Mouse (Mus musculus): ENCODE measurements around the gene Scnn1a. TPM values are rescaled to one million over a fixed set of nuclear protein-coding genes. Genes with fewer than 3 reads are reported as not detected.

Scnn1a gene
- total RNA-seq, 2 experiments from 2014 or later: 2.4 to 2.9 TPM

GRCm38 (mm10) chr6:125380372-125381360 is 60.2 kb downstream of the Scnn1a start, which contains the start of gene Plekhg6:
TSS of gene Plekhg6 (minus strand) at chr6:125380793.
- DNase-seq (ENCODE audit: low spot score in 2 of 2): no peak
- intact Hi-C loops (cut with DNase I): no loop called here

- intact Hi-C loops (cut with DNase I): no loop called here
- DNase-seq (ENCODE audit: low spot score in 2 of 2): no peak
Observed at GRCm38 (mm10) chr6:125382024-125382423, 61.6 kb downstream of the Scnn1a start.

GRCm38 (mm10) chr6:125385066-125385974 is 64.9 kb downstream of the Scnn1a start:
- intact Hi-C loops (cut with DNase I): no loop called here

GRCm38 (mm10) chr6:125386080-125386479 is 65.6 kb downstream of the Scnn1a start:
- DNase-seq (ENCODE audit: low spot score in 2 of 2): no peak
- intact Hi-C loops (cut with DNase I): no loop called here

More at GRCm38 (mm10) chr6:125385066-125385974, 64.9 kb downstream of the Scnn1a start:
- no peak for DNase-seq (ENCODE audit: low spot score in 2 of 2)

GRCm38 (mm10) chr6:125389853-125390252 is 69.4 kb downstream of the Scnn1a start:
- DNase-seq (ENCODE audit: low spot score in 2 of 2): no peak

More at GRCm38 (mm10) chr6:125389853-125390252, 69.4 kb downstream of the Scnn1a start:
- intact Hi-C loops (cut with DNase I): no loop called here

Other genes with a start within 250 kb of the Scnn1a start
- gene Chd4, start 224.7 kb upstream of the Scnn1a start, total RNA-seq (2021): 100 to 1,000 TPM; 153 to 166 TPM
- gene Nop2, start 188.8 kb upstream of the Scnn1a start, total RNA-seq (2021): 10 to 100 TPM; 26.4 to 26.6 TPM
- gene Iffo1, start 175.4 kb upstream of the Scnn1a start, total RNA-seq (2021): 10 to 100 TPM; 63.0 to 67.2 TPM
- gene Gapdh, start 154.2 kb upstream of the Scnn1a start, total RNA-seq (2021): 1,000 to 10,000 TPM; 2,336 to 2,609 TPM
- gene Ncapd2, start 129.0 kb upstream of the Scnn1a start, total RNA-seq (2021): 10 to 100 TPM; 24.2 to 30.2 TPM
- gene Mrpl51, start 128.9 kb upstream of the Scnn1a start, total RNA-seq (2021): 10 to 100 TPM; 63.3 to 66.1 TPM
- 100 to 1,000 TPM; 101 to 114 TPM for gene Vamp1, start 105.1 kb upstream of the Scnn1a start, total RNA-seq (2021)
- gene Tapbpl, start 88.8 kb upstream of the Scnn1a start, total RNA-seq (2021): 1 to 10 TPM; 3.7 to 4.9 TPM
- not detected for gene Cd27, start 83.6 kb upstream of the Scnn1a start, total RNA-seq (2021)
- gene Tuba3a, start 34.6 kb upstream of the Scnn1a start, total RNA-seq (2021): not detected
- 1 to 10 TPM; 7.4 to 8.4 TPM for gene Ltbr, start 6.8 kb upstream of the Scnn1a start, total RNA-seq (2021)
- gene Tnfrsf1a, start 28.7 kb downstream of the Scnn1a start, total RNA-seq (2021): 10 to 100 TPM; 11.1 to 11.8 TPM
- under 1 TPM; 0.11 to 0.30 TPM for gene Plekhg6, start 60.1 kb downstream of the Scnn1a start, total RNA-seq (2021)
- 10 to 100 TPM; 42.0 to 54.3 TPM for gene Cd9, start 174.1 kb downstream of the Scnn1a start, total RNA-seq (2021)
- 10 to 100 TPM; 15.4 to 18.6 TPM for gene Vwf, start 226.1 kb downstream of the Scnn1a start, total RNA-seq (2021)